Mouse (Mus musculus) limb, embryonic 13.5 days (tissue): Measurements from ENCODE around the gene Gm13089. TPM values are rescaled to one million over a fixed set of nuclear protein-coding genes. Genes with fewer than 3 reads are reported as not detected.
"Not testable (repeated sequence)": the region's sequence is repeated elsewhere in the genome, so short reads cannot be mapped to it uniquely, and the experiment has no call there.

Experiments used
- ATAC-seq: fragments of 200-750 bp; cut with Nextera tagmentation; 2 replicates; pipeline ENCODE4 v1.8.0; 2017; ENCODE audit warnings: low read depth, moderate number of reproducible peaks, moderate TSS enrichment; ENCODE audit not compliant: low FRiP score
- H3K27ac ChIP-seq: fragments of 300-500 bp; sonication (generic); 2 replicates; pipeline ENCODE4 v1.5.1; 2015; ENCODE audit warnings: inconsistent platforms, mild to moderate bottlenecking, moderate library complexity
- H3K27me3 ChIP-seq: fragments of 300-500 bp; sonication (generic); 2 replicates; pipeline ENCODE4 v1.6.1; 2015; ENCODE audit warnings: mild to moderate bottlenecking, inconsistent platforms
- H3K36me3 ChIP-seq: fragments of 300-500 bp; sonication (generic); 2 replicates; pipeline ENCODE4 v1.6.1; 2015; ENCODE audit warnings: inconsistent platforms, mild to moderate bottlenecking, moderate library complexity
- H3K4me1 ChIP-seq: fragments of 300-500 bp; sonication (generic); 2 replicates; pipeline ENCODE4 v1.6.1; 2015; ENCODE audit warnings: inconsistent platforms
- H3K4me2 ChIP-seq: fragments of 300-500 bp; sonication (generic); replicated peaks from 2 replicates; pipeline ENCODE4 v1.6.1; 2015; ENCODE audit warnings: inconsistent platforms, mild to moderate bottlenecking, moderate library complexity
- H3K4me3 ChIP-seq: fragments of 300-500 bp; sonication (generic); 2 replicates; pipeline ENCODE4 v1.5.1; 2015; ENCODE audit warnings: moderate library complexity, mild to moderate bottlenecking, inconsistent platforms
- H3K9ac ChIP-seq: fragments of 300-500 bp; sonication (generic); 2 replicates; pipeline ENCODE4 v1.6.1; 2015; ENCODE audit warnings: mild to moderate bottlenecking, inconsistent platforms
- H3K9me3 ChIP-seq: fragments of 300-500 bp; sonication (generic); 2 replicates; pipeline ENCODE4 v1.6.1; 2016; ENCODE audit warnings: inconsistent platforms
- WGBS: fragments of 180-500 bp; shearing (Covaris S2); methylation state at CpG from one replicate; pipeline ENCODE4 v1.1.7; 2015; 5-methylcytosine and 5-hydroxymethylcytosine counted together
- polyA plus RNA-seq: library from polyadenylated mRNA; unstranded; fragments of >200 nt; fragmentation: Nextera tagmentation; extraction: Ambion mirVana; gene quantifications from 2 replicates; pipeline ENCODE4 v1.2.1, GENCODE M21; 2015

Gm13089 gene
- polyA plus RNA-seq, result not detected in 2 replicates

DNA sequence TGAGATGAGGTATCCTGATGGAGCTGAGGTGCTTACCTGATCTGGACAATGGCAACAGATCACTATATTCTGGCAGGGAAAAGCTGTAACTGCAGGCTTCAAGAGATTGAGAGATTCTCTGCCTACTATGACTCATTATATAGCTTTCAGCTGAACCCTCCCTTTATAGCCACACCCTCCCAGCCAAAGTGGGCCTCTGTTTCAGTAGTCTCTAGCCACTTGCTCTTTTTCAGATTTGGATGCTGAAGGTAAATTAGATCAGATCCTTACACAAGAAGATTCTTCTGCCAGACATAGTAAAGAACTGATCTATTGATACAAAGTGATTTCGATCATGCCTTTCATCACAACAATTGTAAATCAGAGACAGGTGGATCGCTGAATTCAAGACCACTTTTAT is at the start of gene Gm13089:
Gene Gm13089 (minus strand): TSS at position 101 of the 400 bp plus-strand sequence.
- no peak for ATAC-seq

DNA sequence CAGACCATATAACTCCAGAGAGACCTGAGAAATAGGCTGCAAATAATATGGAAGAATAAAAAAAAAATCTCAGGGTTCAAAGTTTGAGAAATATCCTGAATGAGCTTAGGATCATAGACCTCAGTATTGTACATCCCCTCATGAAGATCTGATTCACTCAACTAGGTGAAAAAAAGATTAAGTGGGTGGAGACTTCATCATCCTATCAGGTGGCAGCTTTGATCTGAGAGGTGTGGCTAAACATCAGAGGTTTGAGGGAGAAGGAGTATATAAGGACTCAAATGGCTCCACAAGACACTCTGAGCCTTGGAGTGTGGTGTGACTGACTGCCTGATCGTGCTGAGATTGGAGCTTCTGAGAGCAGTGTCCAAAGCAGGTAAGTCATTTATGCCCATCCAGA is 16.6 kb upstream of the Gm13089 start, which contains the start of gene Gm13078:
Gene Gm13078 (plus strand): TSS at position 301 of the 400 bp plus-strand sequence.
- no peaks in the 10 kb centered on the region for H3K4me1 ChIP-seq
- no peaks in the 10 kb centered on the region for H3K27me3 ChIP-seq
- no peak within 1 kb of the TSS for H3K4me2 ChIP-seq
- H3K4me3 ChIP-seq, result no peak within 1 kb of the TSS
- H3K36me3 ChIP-seq, result no peaks in the 10 kb centered on the region
- H3K9me3 ChIP-seq, result peaks cover 26% of the 10 kb centered on the region
- H3K27ac ChIP-seq, result no peak within 1 kb of the TSS
- no peak within 1 kb of the TSS for H3K9ac ChIP-seq
- 92% methylated on average over 1 of the region's 1 CpGs for WGBS
- no peak for ATAC-seq

More for the DNA sequence above, at the start of gene Gm13089:
- H3K27me3 ChIP-seq, result no peaks in the 10 kb centered on the region
- no peak within 1 kb of the TSS for H3K27ac ChIP-seq
- no peak within 1 kb of the TSS for H3K4me3 ChIP-seq
- H3K4me1 ChIP-seq, result no peaks in the 10 kb centered on the region
- no peaks in the 10 kb centered on the region for H3K36me3 ChIP-seq
- WGBS, result 81% methylated on average over 2 of the region's 2 CpGs
- peaks cover 41% of the 10 kb centered on the region for H3K9me3 ChIP-seq
- H3K4me2 ChIP-seq, result no peak within 1 kb of the TSS
- no peak within 1 kb of the TSS for H3K9ac ChIP-seq

DNA sequence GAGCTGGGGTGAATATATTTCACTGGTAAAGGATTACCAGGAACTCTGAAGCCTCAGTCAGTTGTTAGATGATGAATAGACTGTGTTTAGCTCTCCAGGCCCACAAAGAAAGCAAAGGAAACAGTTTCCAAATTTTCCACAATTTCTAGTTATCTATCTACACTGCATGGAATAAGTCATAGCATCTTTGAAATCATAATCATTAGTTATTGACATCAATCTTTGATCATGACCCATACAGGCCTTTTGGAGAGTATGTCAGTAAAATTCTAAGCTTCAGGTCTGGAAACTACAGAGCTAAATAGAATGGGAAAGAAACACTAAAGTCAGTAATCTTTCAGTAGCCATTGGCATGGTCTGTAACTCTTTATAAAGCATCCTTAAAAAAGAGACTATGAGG is 45.4 kb downstream of the Gm13089 start, which contains the start of gene Gm13088:
Gene Gm13088 (minus strand): TSS at position 101 of the 400 bp plus-strand sequence.
- H3K4me1 ChIP-seq, result not testable (repeated sequence)

More for the DNA sequence above, 45.4 kb downstream of the Gm13089 start, which contains the start of gene Gm13088:
- peaks cover 12% of the 10 kb centered on the region; the same call in 1 of the 2 replicates for H3K9me3 ChIP-seq
- not testable (repeated sequence) for H3K27me3 ChIP-seq, H3K4me2 ChIP-seq, H3K9ac ChIP-seq, H3K27ac ChIP-seq, H3K36me3 ChIP-seq, H3K4me3 ChIP-seq, ATAC-seq

Other genes with a start within 250 kb of the Gm13089 start
- gene Gm13043, start 191.4 kb downstream of the Gm13089 start, polyA plus RNA-seq, result not detected in 2 replicates
- gene Gm13040, start 166.8 kb downstream of the Gm13089 start, polyA plus RNA-seq, result not detected in 2 replicates
- not detected in 2 replicates for gene BC080695, start 151.0 kb downstream of the Gm13089 start, polyA plus RNA-seq
- gene Gm13057, start 151.0 kb downstream of the Gm13089 start, polyA plus RNA-seq, result not detected in 2 replicates
- gene Gm13083, start 87.7 kb downstream of the Gm13089 start, polyA plus RNA-seq, result not detected in 2 replicates
- not detected in 2 replicates for gene Gm13088, start 45.5 kb downstream of the Gm13089 start, polyA plus RNA-seq
- gene Gm13078, start 16.7 kb upstream of the Gm13089 start, polyA plus RNA-seq, result not detected in 2 replicates
- not detected in 2 replicates for gene Gm13023, start 86.6 kb upstream of the Gm13089 start, polyA plus RNA-seq
- gene Gm13084, start 113.4 kb upstream of the Gm13089 start, polyA plus RNA-seq, result not detected in 2 replicates
- gene Gm13103, start 143.8 kb upstream of the Gm13089 start, polyA plus RNA-seq, result not detected in 2 replicates
- not detected in 2 replicates for gene Pramef6, start 197.7 kb upstream of the Gm13089 start, polyA plus RNA-seq
- not detected in 2 replicates for gene Pramef25, start 248.3 kb upstream of the Gm13089 start, polyA plus RNA-seq